Mouse (Mus musculus) olfactory bulb, adult 2 months (tissue): ENCODE data around the gene Pclaf.

Experiments used
- CTCF ChIP-seq: fragments of 200-500 bp; IDR thresholded peaks from 2 replicates; pipeline ENCODE4 v1.5.1; 2012; ENCODE audit warnings: low read depth, mild to moderate bottlenecking, low read length, moderate library complexity; ENCODE audit not compliant: insufficient read depth
- POLR2A ChIP-seq: fragments of 200-500 bp; IDR thresholded peaks from 2 replicates; pipeline ENCODE4 v1.6.1; 2012; ENCODE audit warnings: mild to moderate bottlenecking, low read depth, low read length, moderate library complexity; ENCODE audit not compliant: insufficient read depth

GRCm38 (mm10) chr9:65850203-65850602, 39.8 kb upstream of the Pclaf start:
- TF ChIP-seq POLR2A (no peak), CTCF (no peak)
